Mouse (Mus musculus): ENCODE results near the gene Mpp4. TPM values are rescaled to one million over a fixed set of nuclear protein-coding genes. Genes with fewer than 3 reads are reported as not detected.

The Mpp4 gene
- 0.71 and 0.83 TPM in 2 replicates for polyA plus RNA-seq (2015; fragmentation: Nextera tagmentation; extraction: Ambion mirVana)

GRCm38 (mm10) chr1:59163030-59163461, at the start of gene Mpp4:
TSS of gene Mpp4 (minus strand) at chr1:59163389.

GRCm38 (mm10) chr1:59119720-59120457, 43.3 kb downstream of the Mpp4 start, which contains the start of gene Tmem237:
TSS of gene Tmem237 (minus strand) at chr1:59120408.

DNA sequence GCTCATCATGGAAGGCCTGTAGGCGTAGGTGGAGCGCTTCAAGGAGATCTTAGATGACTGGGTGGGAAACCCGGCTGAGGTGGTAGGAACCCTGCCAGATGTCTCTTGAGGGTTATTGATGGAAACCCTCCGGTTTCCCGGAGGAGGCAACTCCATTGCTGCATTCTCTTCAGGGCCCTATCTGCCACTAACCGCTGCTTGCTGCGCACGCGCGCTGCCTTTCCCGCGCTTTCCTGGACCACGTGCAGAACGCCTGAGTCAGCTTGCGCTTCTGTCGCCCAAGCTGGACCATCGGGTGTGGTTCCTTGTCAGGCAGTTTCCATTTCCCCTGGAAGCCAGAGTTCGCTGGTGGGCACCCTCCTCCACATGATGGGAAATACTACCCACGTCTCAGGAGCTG, 68.5 kb downstream of the Mpp4 start, which contains the start of gene C2cd6:
C2cd6 (minus strand) TSS at position 196 of the 400 bp plus-strand sequence.

Other genes starting within 250 kb of the Mpp4 start
- gene Trak2, start 190.0 kb downstream of the Mpp4 start, polyA plus RNA-seq (2015; fragmentation: Nextera tagmentation; extraction: Ambion mirVana) = 13.3 and 13.5 TPM in 2 replicates
- 86.9 and 92.6 TPM in 2 replicates for gene Stradb, start 189.9 kb downstream of the Mpp4 start, polyA plus RNA-seq (2015; fragmentation: Nextera tagmentation; extraction: Ambion mirVana)
- not detected in 2 replicates for gene C2cd6, start 68.5 kb downstream of the Mpp4 start, polyA plus RNA-seq (2015; fragmentation: Nextera tagmentation; extraction: Ambion mirVana)
- gene Tmem237, start 43.0 kb downstream of the Mpp4 start, polyA plus RNA-seq (2015; fragmentation: Nextera tagmentation; extraction: Ambion mirVana) = 45.4 and 49.1 TPM in 2 replicates
- 8.6 and 10.3 TPM in 2 replicates for gene Als2, start 73.8 kb upstream of the Mpp4 start, polyA plus RNA-seq (2015; fragmentation: Nextera tagmentation; extraction: Ambion mirVana)
- 1.3 and 2.2 TPM in 2 replicates for gene Cdk15, start 93.5 kb upstream of the Mpp4 start, polyA plus RNA-seq (2015; fragmentation: Nextera tagmentation; extraction: Ambion mirVana)

Data from neural tube, postnatal 0 days (tissue).